Mouse (Mus musculus): ENCODE results near the gene Madd. TPM values are rescaled to one million over a fixed set of nuclear protein-coding genes. Genes with fewer than 3 reads are reported as not detected.

The Madd gene
- polyA plus RNA-seq, 1 experiment: 44.4 TPM

- TF ChIP-seq POLR2A (IDR thresholded peaks at IDR 0.05; ENCODE audit: borderline replicate concordance, control insufficient read depth, low read depth, low read length) (no peak), CTCF (IDR thresholded peaks at IDR 0.05; ENCODE audit: control insufficient read depth, insufficient read depth, low read length) (no peak)
- no peak overlapping the region for H3K27ac ChIP-seq (ENCODE audit: control insufficient read depth, insufficient read depth, low read depth, low read length, poor library complexity)
- no peak overlapping the region for H3K4me3 ChIP-seq (replicated peaks; ENCODE audit: control insufficient read depth, low read depth, low read length)
- 82% methylated on average over 6 of the region's 6 CpGs for WGBS
- peaks cover 8% of the 10 kb centered on the region; the same call in 1 of the 2 replicates for H3K4me1 ChIP-seq (ENCODE audit: control insufficient read depth, insufficient read depth, low read length)
These were observed 73.2 kb downstream of the Madd start for GRCm38 (mm10) chr2:91110429-91110828.

GRCm38 (mm10) chr2:91109807-91110385, 73.7 kb downstream of the Madd start:
- TF ChIP-seq CTCF (IDR thresholded peaks at IDR 0.05; ENCODE audit: control insufficient read depth, insufficient read depth, low read length): no peak
- no peak for TF ChIP-seq POLR2A (IDR thresholded peaks at IDR 0.05; ENCODE audit: borderline replicate concordance, control insufficient read depth, low read depth, low read length)
- peaks cover 8% of the 10 kb centered on the region; the same call in 1 of the 2 replicates for H3K4me1 ChIP-seq (ENCODE audit: control insufficient read depth, insufficient read depth, low read length)
- WGBS: 66% methylated on average over 5 of the region's 5 CpGs
- no peak overlapping the region for H3K27ac ChIP-seq (ENCODE audit: control insufficient read depth, insufficient read depth, low read depth, low read length, poor library complexity)
- no peak overlapping the region for H3K4me3 ChIP-seq (replicated peaks; ENCODE audit: control insufficient read depth, low read depth, low read length)

DNA sequence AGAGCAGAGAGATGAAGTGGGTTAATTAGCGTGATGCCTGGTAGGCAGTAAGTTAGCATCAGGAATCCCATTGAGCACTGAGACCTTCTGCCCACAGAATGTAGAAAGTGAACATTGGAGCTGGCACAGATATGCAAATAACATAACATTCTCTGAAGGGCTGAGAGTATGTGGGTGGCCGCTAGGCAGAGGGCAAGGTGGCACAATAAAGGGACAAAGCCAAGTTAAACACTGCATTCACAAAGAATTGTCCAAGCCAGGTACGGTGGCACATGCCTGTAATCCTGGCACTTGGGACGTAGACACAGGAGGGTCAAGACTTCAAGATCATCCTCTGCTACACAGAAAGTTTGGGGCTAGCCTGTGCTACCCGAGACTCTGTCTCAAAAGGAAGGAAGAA, 74.4 kb downstream of the Madd start:
- H3K27ac ChIP-seq (ENCODE audit: control insufficient read depth, insufficient read depth, low read depth, low read length, poor library complexity): no peak overlapping the region
- TF ChIP-seq POLR2A (IDR thresholded peaks at IDR 0.05; ENCODE audit: borderline replicate concordance, control insufficient read depth, low read depth, low read length) (no peak), CTCF (IDR thresholded peaks at IDR 0.05; ENCODE audit: control insufficient read depth, insufficient read depth, low read length) (no peak)
- 75% methylated on average over 5 of the region's 5 CpGs for WGBS
- H3K4me1 ChIP-seq (ENCODE audit: control insufficient read depth, insufficient read depth, low read length): peaks cover 8% of the 10 kb centered on the region; the same call in 1 of the 2 replicates
- H3K4me3 ChIP-seq (replicated peaks; ENCODE audit: control insufficient read depth, low read depth, low read length): no peak overlapping the region

GRCm38 (mm10) chr2:91108156-91108555, 75.5 kb downstream of the Madd start:
- 70% methylated on average over 3 of the region's 3 CpGs for WGBS
- H3K4me1 ChIP-seq (ENCODE audit: control insufficient read depth, insufficient read depth, low read length): peaks cover 6% of the 10 kb centered on the region; the same call in 1 of the 2 replicates
- TF ChIP-seq CTCF (IDR thresholded peaks at IDR 0.05; ENCODE audit: control insufficient read depth, insufficient read depth, low read length) (no peak), POLR2A (IDR thresholded peaks at IDR 0.05; ENCODE audit: borderline replicate concordance, control insufficient read depth, low read depth, low read length) (no peak)
- no peak overlapping the region for H3K4me3 ChIP-seq (replicated peaks; ENCODE audit: control insufficient read depth, low read depth, low read length)
- H3K27ac ChIP-seq (ENCODE audit: control insufficient read depth, insufficient read depth, low read depth, low read length, poor library complexity): no peak overlapping the region

DNA sequence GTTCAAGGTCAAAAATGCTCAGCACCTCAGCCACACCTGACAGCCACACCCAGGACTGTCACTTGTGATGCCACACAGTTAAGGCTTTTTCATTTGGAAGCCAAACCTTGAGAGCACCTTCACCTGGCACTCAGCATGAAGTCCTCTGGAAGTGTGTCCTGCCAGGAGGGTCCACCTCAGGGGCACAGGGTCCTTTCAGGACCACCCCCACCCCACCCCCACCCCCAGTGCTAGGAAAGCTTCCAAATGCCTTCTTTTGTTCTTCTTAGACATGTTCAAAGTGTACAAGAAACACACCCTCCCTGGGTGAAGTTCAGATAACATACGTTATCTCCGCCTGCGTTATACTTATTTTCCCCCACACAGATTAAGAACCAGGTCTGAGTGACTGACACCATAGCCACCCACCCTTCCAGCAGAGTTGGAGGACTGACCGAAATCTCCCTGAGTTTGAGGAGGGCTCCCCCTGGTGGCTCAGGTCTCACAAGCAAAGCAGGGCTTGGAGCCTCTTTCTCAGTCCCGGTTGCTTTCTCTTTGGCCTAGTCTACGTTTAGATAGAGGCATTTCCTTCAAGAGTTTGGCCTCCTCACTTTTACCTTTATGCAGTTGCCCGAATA, 82.4 kb downstream of the Madd start:
- 13% methylated on average over 7 of the region's 7 CpGs for WGBS
- Histone ChIP-seq H3K4me3 (replicated peaks; ENCODE audit: control insufficient read depth, low read depth, low read length) (no peak overlapping the region), H3K27ac (ENCODE audit: control insufficient read depth, insufficient read depth, low read depth, low read length, poor library complexity) (no peak overlapping the region), H3K4me1 (ENCODE audit: control insufficient read depth, insufficient read depth, low read length) (peaks cover 1% of the 10 kb centered on the region; the same call in 1 of the 2 replicates)
- TF ChIP-seq CTCF (IDR thresholded peaks at IDR 0.05; ENCODE audit: control insufficient read depth, insufficient read depth, low read length) (peak; percentile 97), POLR2A (IDR thresholded peaks at IDR 0.05; ENCODE audit: borderline replicate concordance, control insufficient read depth, low read depth, low read length) (no peak)

- Histone ChIP-seq H3K4me1 (ENCODE audit: control insufficient read depth, insufficient read depth, low read length) (peaks cover 3% of the 10 kb centered on the region), H3K27ac (ENCODE audit: control insufficient read depth, insufficient read depth, low read depth, low read length, poor library complexity) (peak overlapping the region; percentile 95), H3K4me3 (replicated peaks; ENCODE audit: control insufficient read depth, low read depth, low read length) (peak overlapping the region; percentile 78)
- WGBS: 20% methylated on average over 2 of the region's 2 CpGs
- TF ChIP-seq POLR2A (IDR thresholded peaks at IDR 0.05; ENCODE audit: borderline replicate concordance, control insufficient read depth, low read depth, low read length) (no peak), CTCF (IDR thresholded peaks at IDR 0.05; ENCODE audit: control insufficient read depth, insufficient read depth, low read length) (no peak)
These were observed 85.5 kb downstream of the Madd start for GRCm38 (mm10) chr2:91098156-91098555.

GRCm38 (mm10) chr2:91097015-91097414, 86.6 kb downstream of the Madd start:
- WGBS: 10% methylated on average over 10 of the region's 10 CpGs
- TF ChIP-seq POLR2A (IDR thresholded peaks at IDR 0.05; ENCODE audit: borderline replicate concordance, control insufficient read depth, low read depth, low read length) (0 out of 2 replicates have a peak, but pooled peaks have one; percentile 1), CTCF (IDR thresholded peaks at IDR 0.05; ENCODE audit: control insufficient read depth, insufficient read depth, low read length) (no peak)
- H3K4me3 ChIP-seq (replicated peaks; ENCODE audit: control insufficient read depth, low read depth, low read length): peak overlapping the region; percentile 78
- peak overlapping the region; percentile 95 for H3K27ac ChIP-seq (ENCODE audit: control insufficient read depth, insufficient read depth, low read depth, low read length, poor library complexity)
- peaks cover 3% of the 10 kb centered on the region for H3K4me1 ChIP-seq (ENCODE audit: control insufficient read depth, insufficient read depth, low read length)

DNA sequence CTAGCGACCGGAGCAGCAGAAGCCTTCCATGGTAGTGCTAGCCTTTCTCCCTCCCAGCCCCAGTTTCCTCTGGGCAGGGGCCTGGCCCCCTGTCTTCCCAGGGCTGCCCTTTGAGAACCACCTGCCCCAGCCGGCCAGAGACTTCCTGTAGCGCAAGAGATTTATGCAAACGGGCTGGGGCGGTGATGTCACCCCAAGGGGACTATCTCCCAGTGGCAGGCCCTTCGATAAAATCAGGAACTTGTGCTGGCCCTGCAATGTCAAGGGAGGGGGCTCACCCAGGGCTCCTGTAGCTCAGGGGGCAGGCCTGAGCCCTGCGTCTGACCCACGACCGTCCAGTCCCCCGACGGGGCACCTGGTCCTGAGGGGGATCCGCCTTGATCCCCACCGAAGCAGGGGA, 87.1 kb downstream of the Madd start:
- peak overlapping the region; percentile 95 for H3K27ac ChIP-seq (ENCODE audit: control insufficient read depth, insufficient read depth, low read depth, low read length, poor library complexity)
- 2% methylated on average over 14 of the region's 14 CpGs for WGBS

More for the DNA sequence above, 87.1 kb downstream of the Madd start:
- peak overlapping the region; percentile 78 for H3K4me3 ChIP-seq (replicated peaks; ENCODE audit: control insufficient read depth, low read depth, low read length)
- TF ChIP-seq POLR2A (IDR thresholded peaks at IDR 0.05; ENCODE audit: borderline replicate concordance, control insufficient read depth, low read depth, low read length): peak; percentile 59; the same call in 1 of the 2 replicates
- no peak for TF ChIP-seq CTCF (IDR thresholded peaks at IDR 0.05; ENCODE audit: control insufficient read depth, insufficient read depth, low read length)
- peaks cover 3% of the 10 kb centered on the region for H3K4me1 ChIP-seq (ENCODE audit: control insufficient read depth, insufficient read depth, low read length)

Data from bone marrow, adult 2 months (tissue).